Mouse (Mus musculus) ovary, postnatal 36 days (tissue): ENCODE data around the gene Bzw2.

ENCODE experiments used
- DNase-seq: peaks from one replicate; pipeline ENCODE4 v3.0.0; 2022; ENCODE audit warnings: low spot score, mixed read lengths

The Bzw2 gene

DNA sequence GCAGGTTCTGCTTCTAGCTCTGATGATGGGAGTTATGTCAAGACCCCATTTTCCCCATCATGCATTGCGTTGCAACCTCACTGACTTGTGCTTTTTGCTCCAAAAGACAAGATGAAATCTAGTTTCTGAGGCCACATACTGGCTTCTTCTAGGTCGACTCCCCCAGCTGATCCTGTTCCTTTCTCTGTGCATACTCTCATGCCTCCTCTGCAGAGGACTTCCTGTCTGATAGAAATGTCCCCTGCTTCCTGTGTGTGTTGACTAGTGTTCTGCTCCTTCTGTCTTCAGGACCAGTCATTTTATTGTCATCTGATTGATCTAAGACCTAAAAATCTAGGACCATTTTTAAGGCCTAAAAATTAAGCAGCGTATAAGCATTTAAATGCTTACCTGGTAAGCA lies 22.5 kb downstream of the Bzw2 start:
- no peak for DNase-seq

GRCm38 (mm10) chr12:36134111-36134510 lies 23.8 kb downstream of the Bzw2 start:
- no peak for DNase-seq

DNA sequence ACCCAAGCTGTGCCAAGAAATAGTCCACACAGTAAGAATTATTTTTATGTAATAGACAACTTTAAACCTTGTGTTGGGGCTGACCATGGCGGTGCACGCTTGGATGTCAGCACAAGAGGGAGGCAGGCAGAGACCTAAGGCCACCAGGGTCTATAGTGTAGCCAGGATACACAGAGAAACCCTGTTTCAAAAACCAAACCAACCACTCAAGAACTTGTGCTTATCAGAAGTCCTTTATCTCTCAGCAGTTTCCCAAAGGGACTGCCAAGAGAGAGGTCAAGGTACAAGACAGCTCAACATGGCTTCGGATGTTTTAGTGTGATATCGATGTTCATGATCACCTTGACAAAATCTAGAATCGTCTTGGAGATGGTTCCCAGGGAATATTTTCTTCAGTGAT lies 24.3 kb downstream of the Bzw2 start:
- DNase-seq: no peak

GRCm38 (mm10) chr12:36132668-36133067 lies 25.2 kb downstream of the Bzw2 start:
- DNase-seq: no peak

DNA sequence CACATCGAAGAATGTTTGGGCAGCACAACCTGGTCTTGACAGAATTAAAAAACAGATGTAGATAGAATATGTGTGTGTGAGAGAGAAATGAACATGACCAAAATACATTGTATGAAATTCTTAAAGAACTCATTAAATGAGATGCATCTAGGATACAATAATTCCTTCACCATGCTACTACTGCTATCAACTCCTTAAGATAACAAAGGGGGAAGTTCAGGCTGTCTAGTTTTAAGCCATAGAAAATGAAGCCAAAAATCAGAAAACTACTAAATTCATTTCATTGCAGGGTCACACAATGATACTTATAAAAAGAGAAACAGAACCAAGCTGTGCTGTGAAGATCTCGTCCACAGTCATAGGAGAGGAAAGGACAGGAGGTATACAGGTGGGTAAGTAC lies 25.6 kb downstream of the Bzw2 start:
- no peak for DNase-seq

DNA sequence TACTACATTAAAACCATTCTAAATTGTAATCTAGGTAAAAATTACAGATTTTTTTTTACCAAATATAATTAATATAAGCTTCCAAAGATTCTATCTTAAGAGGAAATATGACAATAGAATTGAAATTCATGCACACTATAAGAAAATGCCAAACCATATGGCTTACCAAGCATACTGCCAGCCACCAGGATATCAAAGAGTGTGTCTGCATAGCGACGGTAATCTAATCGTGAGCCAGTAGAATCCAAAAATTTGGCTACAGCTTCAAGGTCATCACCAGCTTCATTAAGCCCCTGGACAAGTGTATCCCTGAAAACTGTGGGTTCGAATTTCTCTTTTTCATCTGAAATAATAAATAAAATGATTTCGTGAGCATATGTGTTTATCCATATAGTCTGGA lies 28.1 kb downstream of the Bzw2 start:
- DNase-seq: no peak

- no peak for DNase-seq
These were observed 31.8 kb downstream of the Bzw2 start for GRCm38 (mm10) chr12:36126049-36126448.

DNA sequence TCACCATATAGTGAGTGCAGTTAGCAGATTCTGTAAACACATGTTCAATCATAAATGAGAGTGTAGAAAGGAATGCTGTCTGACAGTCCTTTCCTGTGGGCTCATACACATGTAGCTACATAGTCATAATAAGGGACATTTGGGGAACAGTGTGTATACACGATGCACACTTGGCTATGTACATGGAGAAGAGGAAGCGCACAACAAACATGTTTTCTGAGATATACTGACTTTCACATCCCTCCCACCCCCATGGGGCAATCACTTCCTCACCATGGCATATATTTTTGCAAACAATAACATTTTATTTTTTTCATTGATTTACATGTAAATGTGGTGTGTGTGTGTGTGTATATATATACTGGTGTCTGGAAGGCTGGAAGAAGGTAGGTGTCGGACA lies 38.6 kb downstream of the Bzw2 start:
- DNase-seq: no peak

DNA sequence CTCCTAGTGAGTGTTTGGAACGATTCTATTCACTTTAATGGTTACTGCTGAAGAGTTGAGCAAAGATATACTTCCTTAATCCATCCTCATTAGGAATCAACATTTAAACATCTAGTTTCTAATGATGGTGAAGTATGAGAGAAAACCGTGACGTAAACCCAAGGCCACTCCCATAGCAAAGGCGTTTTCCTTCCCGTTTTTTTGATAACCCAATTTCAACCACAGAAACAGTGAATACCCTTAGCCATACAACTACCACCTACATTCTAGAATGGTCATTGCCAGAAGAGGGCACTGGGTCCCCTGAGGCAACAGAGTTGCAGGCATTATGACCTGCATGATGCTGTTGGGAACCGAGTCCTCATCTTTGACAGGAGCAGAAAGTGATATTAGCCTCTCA lies 40.7 kb downstream of the Bzw2 start:
- DNase-seq: no peak

DNA sequence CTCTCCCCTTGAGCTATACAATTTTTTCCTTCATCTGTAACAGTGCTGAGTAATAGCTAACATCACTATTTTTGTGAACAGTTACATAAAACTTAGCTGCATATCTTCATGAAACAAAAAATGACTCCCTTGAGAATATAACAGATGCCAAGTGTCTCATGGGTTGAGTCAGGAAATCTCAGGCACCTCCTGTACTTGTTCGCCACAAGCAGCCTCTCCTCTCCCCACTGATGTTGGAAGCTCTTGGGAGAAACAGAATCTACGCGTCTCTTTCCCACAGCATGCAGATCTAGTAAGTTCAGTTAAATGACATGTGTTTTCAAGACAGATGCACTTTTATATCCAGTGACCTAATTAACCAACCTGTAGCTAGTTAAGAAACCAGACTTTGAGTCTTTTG lies 45.8 kb downstream of the Bzw2 start:
- DNase-seq: no peak

GRCm38 (mm10) chr12:36111110-36111509 lies 46.8 kb downstream of the Bzw2 start:
- no peak for DNase-seq

GRCm38 (mm10) chr12:36110457-36110856 lies 47.4 kb downstream of the Bzw2 start:
- no peak for DNase-seq

- no peak for DNase-seq
These were observed 49.4 kb downstream of the Bzw2 start for GRCm38 (mm10) chr12:36108442-36108841.

DNA sequence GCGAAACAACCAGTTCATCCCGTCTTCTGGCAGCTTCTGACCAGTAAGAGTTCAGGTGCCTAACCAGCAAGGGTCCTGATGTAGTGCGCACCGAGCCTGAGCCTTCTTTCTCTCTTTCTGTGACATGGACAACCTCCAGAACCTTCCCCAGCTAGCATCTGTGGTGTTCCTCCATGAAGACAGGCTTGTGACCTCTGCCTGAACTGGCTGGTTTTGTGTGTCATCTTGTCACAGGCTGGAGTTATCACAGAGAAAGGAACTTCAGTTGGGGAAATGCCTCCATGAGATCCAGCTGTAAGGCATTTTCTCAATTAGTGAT lies 54.3 kb downstream of the Bzw2 start:
- no peak for DNase-seq

DNA sequence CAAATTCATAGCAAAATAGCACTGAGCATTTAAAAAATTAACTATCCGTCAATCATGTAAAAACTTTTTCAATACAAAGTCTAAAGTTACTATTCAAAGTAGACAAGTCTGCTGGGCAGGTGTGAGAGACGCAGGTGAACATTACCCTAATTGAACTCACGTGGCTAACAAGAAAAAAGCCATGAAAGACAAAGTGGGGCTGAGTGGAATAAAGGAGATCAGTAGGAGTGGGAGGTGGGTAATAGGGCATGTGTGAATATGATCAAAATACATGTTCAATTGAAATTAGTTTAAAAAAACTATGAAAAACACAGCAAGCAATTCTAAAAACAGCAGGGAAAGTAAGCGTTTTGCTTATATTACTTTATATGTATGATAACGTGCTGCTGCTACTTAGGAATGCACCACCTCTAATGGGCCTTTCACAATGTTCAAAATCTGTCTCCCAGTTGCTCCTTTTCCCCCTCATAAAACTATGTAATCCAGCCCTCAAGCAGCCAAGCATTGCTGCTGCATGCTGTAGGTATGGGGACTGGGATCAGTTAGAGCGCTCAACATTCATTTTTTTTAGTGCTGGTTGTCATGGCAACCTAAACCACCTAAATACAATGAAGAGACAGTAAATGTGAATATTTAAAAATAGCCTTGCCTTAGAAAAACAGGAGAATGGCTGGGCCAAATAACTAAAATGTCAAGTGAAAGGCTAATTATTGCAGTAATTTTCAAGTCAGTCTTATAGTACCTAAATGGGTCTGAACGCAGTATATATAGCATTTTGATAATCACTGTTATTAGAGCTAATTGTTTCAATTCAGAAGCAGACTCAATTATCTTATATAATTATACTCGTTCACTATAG lies 54.9 kb downstream of the Bzw2 start:
- DNase-seq: no peak

DNA sequence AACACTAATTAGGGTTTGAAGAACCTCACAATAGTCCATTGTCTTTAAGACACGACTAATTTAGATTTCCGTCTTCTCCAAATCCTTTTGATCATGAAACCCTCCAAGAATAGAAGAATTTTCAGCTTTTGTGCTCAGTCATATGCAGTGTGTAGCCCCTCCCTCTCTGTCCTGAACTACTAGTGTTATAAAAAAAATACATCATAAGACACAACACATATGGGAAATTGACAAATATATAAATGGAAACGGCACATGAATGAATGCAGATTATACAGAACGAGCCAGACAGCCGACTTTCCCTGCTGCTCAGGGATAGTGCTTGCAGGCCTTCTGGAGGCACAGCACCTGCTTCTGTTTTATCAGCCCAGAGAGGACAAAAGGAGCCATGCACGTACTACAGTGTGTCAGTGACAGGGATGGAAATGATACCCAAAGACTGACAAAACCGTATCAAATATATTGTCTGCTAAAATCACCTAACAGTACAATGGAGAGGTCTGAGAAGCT lies 62.5 kb downstream of the Bzw2 start:
- DNase-seq: no peak

DNA sequence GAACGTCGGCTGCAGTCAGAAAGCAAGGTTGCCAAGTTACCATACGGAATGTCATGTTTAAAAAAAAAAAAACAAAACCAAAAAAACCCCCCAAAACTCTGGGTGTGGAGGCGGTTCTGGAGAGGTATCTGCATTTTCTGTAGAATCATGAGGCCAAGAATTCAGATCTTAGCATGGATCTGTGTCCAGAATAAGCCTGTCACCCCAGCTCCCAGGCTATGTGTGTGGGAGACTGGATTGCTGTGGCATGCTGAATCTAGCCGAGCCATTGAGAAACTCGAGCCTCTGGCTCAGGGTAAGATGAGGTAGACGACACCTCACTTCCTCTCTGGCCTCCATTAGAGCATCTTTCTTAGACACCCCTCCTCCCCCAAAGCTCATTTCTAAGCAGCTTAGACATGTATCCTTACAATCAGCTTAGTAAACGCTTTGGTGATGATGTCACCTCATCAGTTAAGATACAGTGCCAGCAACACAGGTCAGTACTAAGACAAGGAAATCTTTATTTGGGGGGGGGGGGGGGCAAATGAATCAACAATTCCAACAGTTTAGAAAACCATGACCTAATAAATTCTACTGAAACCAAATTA lies 64.7 kb downstream of the Bzw2 start:
- no peak for DNase-seq

DNA sequence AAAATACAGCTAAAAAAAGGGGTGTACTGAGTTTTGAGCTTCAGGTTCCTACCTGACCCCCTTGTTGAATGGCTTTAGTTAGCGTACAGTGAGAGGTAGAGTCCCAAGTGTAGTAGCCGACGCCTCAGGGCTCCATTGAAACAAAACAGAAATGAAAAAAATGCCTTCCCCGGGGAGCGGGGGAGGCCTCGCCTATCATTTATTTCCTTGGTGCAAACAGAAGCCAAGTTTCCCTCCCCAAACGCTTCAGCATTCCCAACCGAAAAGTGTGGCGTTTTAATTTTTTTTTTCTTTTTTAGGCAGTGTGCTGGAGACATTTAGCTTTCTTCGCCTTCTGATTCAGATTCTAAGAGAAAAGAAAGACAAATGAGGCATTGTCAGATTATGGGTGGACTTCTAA lies 65.9 kb downstream of the Bzw2 start:
- no peak for DNase-seq

- no peak for DNase-seq
These were observed 68.7 kb downstream of the Bzw2 start for GRCm38 (mm10) chr12:36089221-36089620.

GRCm38 (mm10) chr12:36088804-36089203 lies 69.1 kb downstream of the Bzw2 start:
- DNase-seq: no peak

- no peak for DNase-seq
These were observed 72.5 kb downstream of the Bzw2 start for GRCm38 (mm10) chr12:36085380-36085779.

GRCm38 (mm10) chr12:36078101-36078899 lies 79.6 kb downstream of the Bzw2 start:
- DNase-seq: no peak

DNA sequence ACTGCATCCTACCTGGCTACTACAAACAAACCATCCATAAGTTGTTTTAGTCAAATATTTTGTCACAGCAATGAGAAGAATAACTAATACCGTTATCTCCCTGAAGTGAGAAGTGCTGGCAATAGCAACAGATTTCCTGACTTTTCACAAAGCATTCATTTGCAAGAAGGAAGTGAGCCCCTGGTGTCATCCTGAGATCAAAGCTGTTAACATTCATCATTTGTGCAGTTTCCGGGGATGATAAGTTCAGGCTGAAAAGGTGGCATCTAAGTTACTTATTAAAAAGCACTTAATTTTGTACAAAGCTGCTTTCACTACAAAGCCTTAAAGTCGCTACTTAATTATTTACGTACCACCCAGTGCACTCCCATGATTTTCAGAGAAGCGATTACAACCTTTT lies 85.0 kb downstream of the Bzw2 start:
- DNase-seq: no peak
